Mouse (Mus musculus) C2C12 (cell line): ENCODE results near the gene Fancf.

ENCODE experiments used
- CTCF ChIP-seq: IDR thresholded peaks from one replicate; pipeline ENCODE4 v1.5.1; 2011; ENCODE audit not compliant: control insufficient read depth, insufficient read depth, insufficient read length
- FOSL1 ChIP-seq: IDR thresholded peaks from one replicate; pipeline ENCODE4 v1.8.0; 2011; ENCODE audit warnings: mild to moderate bottlenecking, low read length; ENCODE audit not compliant: poor library complexity, insufficient read depth, severe bottlenecking
- MAX ChIP-seq: IDR thresholded peaks from one replicate; pipeline ENCODE4 v1.6.1; 2011; ENCODE audit warnings: mild to moderate bottlenecking, control low read depth
- MYOG ChIP-seq: IDR thresholded peaks from one replicate; pipeline ENCODE4 v1.6.1; 2011; ENCODE audit not compliant: control insufficient read depth, insufficient read length; ENCODE audit errors: extremely low read depth
- USF1 ChIP-seq: IDR thresholded peaks from one replicate; pipeline ENCODE4 v1.6.1; 2011; ENCODE audit warnings: low read depth, mild to moderate bottlenecking, control low read depth, moderate library complexity

- TF ChIP-seq MAX: no peak
- TF ChIP-seq CTCF: no peak
- TF ChIP-seq MYOG: no peak
- TF ChIP-seq USF1: no peak
- no peak for TF ChIP-seq FOSL1
Observed at GRCm38 (mm10) chr7:51816283-51816839, 45.7 kb downstream of the Fancf start.
